ENCODE assay signal across 19 mouse cellular contexts in genomic region chr9:118662476-118662875, GRCm38 (mm10). TPM values are rescaled to one million over a fixed set of nuclear protein-coding genes. Genes with fewer than 3 reads are reported as not detected.
A peak's percentile ranks its signal among the peaks of the same experiment; 100 is the strongest.
DNase-seq lines count a peak whose midpoint lies in the region; ATAC-seq lines count a peak whose summit lies in the region.
"Had no signal": no experiment of that assay in that cellular context is flagged by ENCODE, and none has a peak within 500 bp of the region (broad histone marks: within the 10 kb centered on the region; RNA-seq: fewer than 3 reads in every experiment).

No protein-coding gene starts in this region.

- peaks cover 61% of the 10 kb centered on the region for H3K36me3 ChIP-seq in kidney, embryonic 16.5 days (ENCODE audit: insufficient read depth, low read length)

- WGBS in kidney, embryonic 16.5 days = 89% methylated on average over 10 of the region's 10 CpGs

- H3K27me3 ChIP-seq in kidney, embryonic 16.5 days (ENCODE audit: insufficient read depth, low read length) = no peaks in the 10 kb centered on the region
- H3K27me3 ChIP-seq: hindbrain, embryonic 13.5 days; neural tube, embryonic 12.5 days had no signal

- H3K9me3 ChIP-seq in kidney, embryonic 16.5 days (ENCODE audit: low read length) = no peaks in the 10 kb centered on the region
- H3K9me3 ChIP-seq: limb, embryonic 10.5 days; neural tube, embryonic 12.5 days had no signal

- ATAC-seq in kidney, embryonic 16.5 days (ENCODE audit: low FRiP score, low TSS enrichment) = no peak
- peak; percentile 77 for ATAC-seq in activated CD4-positive, CD25-positive, alpha-beta regulatory T cell, adult 4 months
- ATAC-seq: forebrain, embryonic 14.5 days had no signal

- no peaks in the 10 kb centered on the region for H3K4me1 ChIP-seq in kidney, embryonic 16.5 days (ENCODE audit: insufficient read depth, low read length)

- H3K9ac ChIP-seq in kidney, embryonic 16.5 days (replicated peaks; ENCODE audit: low read length) = no peak overlapping the region
- H3K9ac ChIP-seq: hindbrain, embryonic 13.5 days; lung, embryonic 14.5 days; neural tube, embryonic 12.5 days had no signal

- H3K27ac ChIP-seq in kidney, embryonic 16.5 days (ENCODE audit: low read length) = no peak overlapping the region
- H3K27ac ChIP-seq: hindbrain, embryonic 13.5 days; kidney, postnatal 0 days; limb, embryonic 10.5 days; macrophage; neural tube, embryonic 12.5 days had no signal

- DNase-seq in kidney, postnatal 36 days = peak; percentile 22 to 47
- peak; percentile 22 for DNase-seq in CD4-positive helper T cell, adult 2 months (ENCODE audit: low read depth, low spot score)
- peak; percentile 38 for DNase-seq in induced T-regulatory cell, adult 2 months (ENCODE audit: low read depth)
- no peak for DNase-seq in retina, embryonic 14.5 days (ENCODE audit: low spot score)
- DNase-seq in cerebellum, postnatal 25 days = no peak
- DNase-seq in left cerebral cortex, adult 9 months (ENCODE audit: low spot score in 2 of 2) = no peak
- DNase-seq: cerebellum, adult 9-11 months; lung, embryonic 14.5 days; midbrain, embryonic 14.5 days; right cerebral cortex, postnatal 4 days; thymus, postnatal 14 days had no signal

- H3K4me3 ChIP-seq in kidney, embryonic 16.5 days (ENCODE audit: low read length) = no peak overlapping the region
- H3K4me3 ChIP-seq: hindbrain, embryonic 13.5 days; limb, embryonic 10.5 days; neural tube, embryonic 12.5 days had no signal

- no peak overlapping the region for H3K4me2 ChIP-seq in kidney, embryonic 16.5 days (replicated peaks; ENCODE audit: low read depth, low read length)
- H3K4me2 ChIP-seq: hindbrain, embryonic 13.5 days; lung, embryonic 14.5 days; neural tube, embryonic 12.5 days had no signal

RNA-seq across cellular contexts. Expression of gene Itga9, which starts 56.0 kb away (rescaled TPM):
- polyA plus RNA-seq in kidney, embryonic 16.5 days (2015; fragmentation: Nextera tagmentation; extraction: Ambion mirVana) = 10.8 and 11.1 TPM in 2 replicates
- polyA plus RNA-seq in activated CD4-positive, CD25-positive, alpha-beta regulatory T cell, adult 4 months (2017; shearing (Covaris generic)) = under 1 TPM in 1 of 2 experiments, not detected in 1; 0.54 TPM

Comparison
In these comparisons a context has a peak if more than half of its experiments do, and no peak if none do; other contexts are left out.
1. DNase-seq: peak in kidney, postnatal 36 days (2 of 2), CD4-positive helper T cell, adult 2 months (single experiment) and induced T-regulatory cell, adult 2 months (single experiment); none in retina, embryonic 14.5 days (single experiment), cerebellum, postnatal 25 days (0 of 2) and left cerebral cortex, adult 9 months (0 of 2).